Mouse (Mus musculus): ENCODE data around the gene Phyh. TPM values are rescaled to one million over a fixed set of nuclear protein-coding genes. Genes with fewer than 3 reads are reported as not detected.

Gene Phyh
- polyA plus RNA-seq, 1 experiment = 403 TPM

DNA sequence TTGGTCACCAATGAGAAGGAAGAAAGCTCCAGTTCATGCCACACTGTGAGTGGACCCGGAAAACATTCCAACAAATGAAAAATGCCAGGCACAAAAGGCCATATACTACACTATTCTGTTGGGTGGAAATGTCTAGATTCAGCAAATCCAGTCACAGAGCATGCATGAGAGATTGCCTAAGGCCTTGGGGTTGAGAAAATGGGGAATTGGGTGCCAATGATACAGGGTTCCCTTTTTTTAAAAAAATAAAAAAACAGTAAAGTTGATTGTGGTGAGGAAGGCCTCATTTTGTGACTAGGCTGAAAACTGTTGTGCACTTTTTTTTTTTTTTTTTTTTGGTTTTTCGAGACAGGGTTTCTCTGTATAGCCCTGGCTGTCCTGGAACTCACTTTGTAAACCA is 50.3 kb downstream of the Phyh start:
- Histone ChIP-seq H3K36me3 (ENCODE audit: control insufficient read depth, insufficient read depth, low read length) (no peaks in the 10 kb centered on the region), H3K27ac (ENCODE audit: insufficient read depth, low read depth, low read length) (no peak overlapping the region), H3K4me3 (ENCODE audit: insufficient read depth, low read depth, low read length) (no peak overlapping the region), H3K27me3 (replicated peaks; ENCODE audit: control insufficient read depth, insufficient read depth, low read length) (no peaks in the 10 kb centered on the region), H3K4me1 (ENCODE audit: control insufficient read depth, insufficient read depth, low read length) (no peaks in the 10 kb centered on the region)
- no peak for DNase-seq
- TF ChIP-seq CTCF (conservative IDR thresholded peaks at IDR 0.05; ENCODE audit: insufficient read depth, insufficient read length, low read depth, low read length) (no peak), POLR2A (IDR thresholded peaks at IDR 0.05; ENCODE audit: low read depth, low read length) (no peak)
- whole genome bisulfite sequencing = 64% methylated on average over 2 of the region's 2 CpGs

DNA sequence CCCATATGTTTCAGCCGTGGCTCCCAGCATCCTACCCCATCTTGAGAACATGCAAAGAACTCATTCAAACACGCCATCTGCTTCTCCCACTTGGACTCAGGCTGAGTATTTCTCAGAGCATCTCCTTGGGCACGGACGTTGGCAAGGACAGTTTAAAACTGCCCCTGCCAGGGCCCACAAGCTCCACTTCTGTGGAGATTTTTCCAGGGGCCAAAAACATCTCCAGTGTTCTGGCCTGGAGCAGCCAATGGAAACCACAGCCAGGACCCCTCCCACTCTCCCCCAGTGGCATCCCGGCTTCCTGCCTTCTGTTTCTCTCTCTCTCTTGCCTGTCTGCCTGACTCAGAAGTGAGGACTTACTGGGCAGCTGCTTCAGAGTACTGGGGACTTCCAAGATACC is 57.0 kb downstream of the Phyh start, which contains the start of gene Ucma:
TSS of gene Ucma (plus strand) at position 316 of the 400 bp plus-strand sequence.
- TF ChIP-seq POLR2A (IDR thresholded peaks at IDR 0.05; ENCODE audit: low read depth, low read length) (no peak), CTCF (conservative IDR thresholded peaks at IDR 0.05; ENCODE audit: insufficient read depth, insufficient read length, low read depth, low read length) (no peak)
- Histone ChIP-seq H3K4me3 (ENCODE audit: insufficient read depth, low read depth, low read length) (no peak within 1 kb of the TSS), H3K27ac (ENCODE audit: insufficient read depth, low read depth, low read length) (no peak within 1 kb of the TSS), H3K36me3 (ENCODE audit: control insufficient read depth, insufficient read depth, low read length) (no peaks in the 10 kb centered on the region), H3K27me3 (replicated peaks; ENCODE audit: control insufficient read depth, insufficient read depth, low read length) (no peaks in the 10 kb centered on the region), H3K4me1 (ENCODE audit: control insufficient read depth, insufficient read depth, low read length) (no peaks in the 10 kb centered on the region)
- DNase-seq = no peak
- WGBS = 74% methylated on average over 5 of the region's 5 CpGs

GRCm38 (mm10) chr2:4978091-4978490 is 59.3 kb downstream of the Phyh start:
- no peak overlapping the region for H3K4me3 ChIP-seq (ENCODE audit: insufficient read depth, low read depth, low read length)
- 35% methylated on average over 8 of the region's 8 CpGs for WGBS
- no peak for DNase-seq

DNA sequence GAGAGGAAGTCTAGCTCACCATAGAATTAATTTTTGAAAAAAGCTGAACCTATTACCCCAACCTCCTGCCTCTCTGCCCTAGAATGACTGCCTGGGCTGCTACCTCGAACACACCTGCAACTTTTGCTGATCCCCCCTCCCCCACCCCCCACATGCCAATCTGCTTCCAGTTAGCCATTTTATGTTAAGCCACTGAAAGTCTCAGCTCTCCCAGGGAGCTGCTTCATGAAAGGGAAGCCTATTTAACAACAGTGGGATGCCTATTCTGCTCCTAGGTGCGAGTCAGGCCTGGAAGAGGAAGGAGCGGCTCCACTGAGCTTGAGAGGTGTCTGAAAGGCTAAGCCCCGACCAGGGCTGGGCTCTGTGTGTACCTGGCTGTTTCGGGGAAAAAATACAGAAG is 65.2 kb downstream of the Phyh start:
- TF ChIP-seq CTCF (conservative IDR thresholded peaks at IDR 0.05; ENCODE audit: insufficient read depth, insufficient read length, low read depth, low read length) (no peak), POLR2A (IDR thresholded peaks at IDR 0.05; ENCODE audit: low read depth, low read length) (no peak)
- H3K27me3 ChIP-seq (replicated peaks; ENCODE audit: control insufficient read depth, insufficient read depth, low read length) = no peaks in the 10 kb centered on the region
- H3K4me1 ChIP-seq (ENCODE audit: control insufficient read depth, insufficient read depth, low read length) = no peaks in the 10 kb centered on the region
- H3K36me3 ChIP-seq (ENCODE audit: control insufficient read depth, insufficient read depth, low read length) = no peaks in the 10 kb centered on the region
- no peak overlapping the region for H3K4me3 ChIP-seq (ENCODE audit: insufficient read depth, low read depth, low read length)
- no peak overlapping the region for H3K27ac ChIP-seq (ENCODE audit: insufficient read depth, low read depth, low read length)
- 56% methylated on average over 5 of the region's 5 CpGs for WGBS
- DNase-seq = no peak

More at GRCm38 (mm10) chr2:4978091-4978490, 59.3 kb downstream of the Phyh start:
- Histone ChIP-seq H3K4me1 (ENCODE audit: control insufficient read depth, insufficient read depth, low read length) (no peaks in the 10 kb centered on the region), H3K27ac (ENCODE audit: insufficient read depth, low read depth, low read length) (no peak overlapping the region), H3K27me3 (replicated peaks; ENCODE audit: control insufficient read depth, insufficient read depth, low read length) (no peaks in the 10 kb centered on the region), H3K36me3 (ENCODE audit: control insufficient read depth, insufficient read depth, low read length) (no peaks in the 10 kb centered on the region)
- TF ChIP-seq POLR2A (IDR thresholded peaks at IDR 0.05; ENCODE audit: low read depth, low read length) = no peak

- no peak for TF ChIP-seq CTCF (conservative IDR thresholded peaks at IDR 0.05; ENCODE audit: insufficient read depth, insufficient read length, low read depth, low read length)
- TF ChIP-seq POLR2A (IDR thresholded peaks at IDR 0.05; ENCODE audit: low read depth, low read length) = no peak
- Histone ChIP-seq H3K27ac (ENCODE audit: insufficient read depth, low read depth, low read length) (no peak overlapping the region), H3K36me3 (ENCODE audit: control insufficient read depth, insufficient read depth, low read length) (no peaks in the 10 kb centered on the region), H3K4me3 (ENCODE audit: insufficient read depth, low read depth, low read length) (no peak overlapping the region), H3K27me3 (replicated peaks; ENCODE audit: control insufficient read depth, insufficient read depth, low read length) (no peaks in the 10 kb centered on the region), H3K4me1 (ENCODE audit: control insufficient read depth, insufficient read depth, low read length) (no peaks in the 10 kb centered on the region)
- WGBS = 83% methylated on average over 6 of the region's 6 CpGs
- DNase-seq = no peak
These were observed 66.2 kb downstream of the Phyh start for GRCm38 (mm10) chr2:4985000-4985399.

DNA sequence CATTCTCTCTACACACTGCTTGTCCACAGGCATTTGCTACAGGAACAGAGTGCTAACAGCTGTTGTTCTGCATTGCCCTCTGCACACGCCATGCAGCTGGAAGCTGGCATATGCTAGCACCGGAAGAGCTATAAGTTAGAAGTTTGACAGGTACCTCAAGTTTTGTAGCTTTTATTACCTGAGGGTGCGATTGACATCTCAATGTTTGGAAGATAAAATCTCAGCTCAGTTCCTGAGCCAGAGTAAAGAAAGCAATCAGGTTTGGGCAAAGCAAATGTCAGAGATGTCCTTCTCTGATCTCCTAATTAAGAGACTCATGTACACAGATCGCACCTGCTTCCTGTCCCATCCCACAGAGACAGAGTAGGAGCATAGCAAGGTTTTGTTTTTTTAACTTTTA is 68.0 kb downstream of the Phyh start:
- no peak overlapping the region for H3K4me3 ChIP-seq (ENCODE audit: insufficient read depth, low read depth, low read length)
- no peaks in the 10 kb centered on the region for H3K4me1 ChIP-seq (ENCODE audit: control insufficient read depth, insufficient read depth, low read length)
- H3K27ac ChIP-seq (ENCODE audit: insufficient read depth, low read depth, low read length) = no peak overlapping the region
- H3K36me3 ChIP-seq (ENCODE audit: control insufficient read depth, insufficient read depth, low read length) = no peaks in the 10 kb centered on the region
- TF ChIP-seq CTCF (conservative IDR thresholded peaks at IDR 0.05; ENCODE audit: insufficient read depth, insufficient read length, low read depth, low read length) = no peak
- no peak for TF ChIP-seq POLR2A (IDR thresholded peaks at IDR 0.05; ENCODE audit: low read depth, low read length)
- no peaks in the 10 kb centered on the region for H3K27me3 ChIP-seq (replicated peaks; ENCODE audit: control insufficient read depth, insufficient read depth, low read length)
- no peak for DNase-seq
- WGBS = 73% methylated on average over 4 of the region's 4 CpGs

GRCm38 (mm10) chr2:4987388-4988180 is 68.8 kb downstream of the Phyh start:
- Histone ChIP-seq H3K4me1 (ENCODE audit: control insufficient read depth, insufficient read depth, low read length) (no peaks in the 10 kb centered on the region), H3K4me3 (ENCODE audit: insufficient read depth, low read depth, low read length) (no peak overlapping the region), H3K27me3 (replicated peaks; ENCODE audit: control insufficient read depth, insufficient read depth, low read length) (no peaks in the 10 kb centered on the region), H3K36me3 (ENCODE audit: control insufficient read depth, insufficient read depth, low read length) (no peaks in the 10 kb centered on the region), H3K27ac (ENCODE audit: insufficient read depth, low read depth, low read length) (no peak overlapping the region)
- no peak for DNase-seq
- 79% methylated on average over 8 of the region's 8 CpGs for WGBS
- TF ChIP-seq CTCF (conservative IDR thresholded peaks at IDR 0.05; ENCODE audit: insufficient read depth, insufficient read length, low read depth, low read length) = no peak
- TF ChIP-seq POLR2A (IDR thresholded peaks at IDR 0.05; ENCODE audit: low read depth, low read length) = no peak

Other genes starting within 250 kb of the Phyh start
- gene Bend7, start 201.2 kb upstream of the Phyh start, polyA plus RNA-seq (2012; rRNA removed) = 7.9 and 8.4 TPM in 2 replicates
- 21.7 and 23.9 TPM in 2 replicates for gene Sephs1, start 37.5 kb upstream of the Phyh start, polyA plus RNA-seq (2012; rRNA removed)
- gene Ucma, start 57.1 kb downstream of the Phyh start, polyA plus RNA-seq (2012; rRNA removed) = not detected in 2 replicates
- 1.8 and 2.7 TPM in 2 replicates for gene Mcm10, start 93.8 kb downstream of the Phyh start, polyA plus RNA-seq (2012; rRNA removed)
- 4.1 and 4.3 TPM in 2 replicates for gene Optn, start 145.0 kb downstream of the Phyh start, polyA plus RNA-seq (2012; rRNA removed)
- gene Ccdc3, start 218.8 kb downstream of the Phyh start, polyA plus RNA-seq (2012; rRNA removed) = 3.7 and 4.0 TPM in 2 replicates

Measured in kidney, adult 2 months (tissue).